19 mouse cellular contexts compared by ENCODE assay signal in the genomic region with DNA sequence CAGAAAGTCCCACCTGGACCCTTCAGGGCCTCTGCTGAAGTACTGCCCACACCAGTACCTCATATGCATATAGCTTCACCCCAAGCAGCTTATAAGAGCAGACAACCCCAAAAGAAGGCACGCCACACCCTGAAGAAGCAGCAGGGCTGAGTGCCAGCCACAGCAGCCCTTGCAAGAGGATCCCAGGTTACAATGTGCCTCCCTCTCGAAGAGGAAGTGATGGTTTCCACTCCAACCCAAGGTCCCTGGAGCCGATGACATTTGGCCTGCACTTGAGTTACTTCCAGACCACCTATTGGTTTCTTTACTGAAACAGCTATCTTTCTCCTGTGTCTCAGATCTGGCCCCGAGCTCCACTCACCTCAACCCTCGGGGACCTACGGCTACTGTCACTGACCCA.
DNase-seq lines count a peak whose midpoint lies in the region; ATAC-seq lines count a peak whose summit lies in the region.
"Had no signal": no experiment of that assay in that cellular context is flagged by ENCODE, and none has a peak within 500 bp of the region (broad histone marks: within the 10 kb centered on the region; RNA-seq: fewer than 3 reads in every experiment).

No protein-coding gene starts in this region.

- no peak for DNase-seq in lung, adult 18-20 months
- no peak for DNase-seq in gastrocnemius, postnatal 4 days (ENCODE audit: low spot score in 2 of 2)
- no peak for DNase-seq in kidney, postnatal 36 days
- DNase-seq: adrenal gland, adult 8-10 months; adrenal gland, postnatal 14 days; adrenal gland, postnatal 36 days; cerebellum, adult 11-12 months; cerebellum, adult 2 months; cerebellum, adult 9-10 months; cerebellum, postnatal 10 days; cerebellum, postnatal 25 days; forebrain, postnatal 0 days had no signal

- ATAC-seq in common myeloid progenitor, adult 5-6 weeks (replicated peaks; ENCODE audit: low read depth, poor library complexity, severe bottlenecking), result peak; percentile 62; the same call in 1 of the 2 replicates
- ATAC-seq in hematopoietic stem cell, adult 5-6 weeks (replicated peaks in 1 of 2; ENCODE audit: insufficient read depth in 1 of 2, low FRiP score in 2 of 2, low TSS enrichment in 1 of 2, low read depth in 1 of 2, poor library complexity in 2 of 2, severe bottlenecking in 2 of 2), result peak; percentile 33 to 51; a peak in 1 of 4 replicates
- peak; percentile 59 for ATAC-seq in megakaryocyte progenitor cell, adult 5-6 weeks (replicated peaks; ENCODE audit: poor library complexity)
- ATAC-seq: activated CD4-positive, CD25-positive, alpha-beta regulatory T cell, adult 4 months; forebrain, embryonic 13.5 days; forebrain, embryonic 15.5 days; Patski had no signal
